Mouse (Mus musculus) kidney, embryonic 16.5 days (tissue): ENCODE data around the gene Prr29. TPM values are rescaled to one million over a fixed set of nuclear protein-coding genes. Genes with fewer than 3 reads are reported as not detected.

Experiments
- ATAC-seq: fragments of 200-750 bp; cut with Nextera tagmentation; 2 replicates; pipeline ENCODE4 v1.8.0; 2017; ENCODE audit warnings: moderate TSS enrichment; ENCODE audit not compliant: low FRiP score, low TSS enrichment
- H3K27ac ChIP-seq: fragments of 300-500 bp; sonication (generic); 2 replicates; pipeline ENCODE4 v1.5.1; 2014; ENCODE audit warnings: low read length
- H3K27me3 ChIP-seq: fragments of 300-500 bp; sonication (generic); 2 replicates; pipeline ENCODE4 v1.6.1; 2014; ENCODE audit warnings: low read length, control low read depth, mixed read lengths; ENCODE audit not compliant: insufficient read depth
- H3K36me3 ChIP-seq: fragments of 300-500 bp; sonication (generic); 2 replicates; pipeline ENCODE4 v1.6.1; 2014; ENCODE audit warnings: low read length, control low read depth, mixed read lengths; ENCODE audit not compliant: insufficient read depth
- H3K4me1 ChIP-seq: fragments of 300-500 bp; sonication (generic); 2 replicates; pipeline ENCODE4 v1.6.1; 2014; ENCODE audit warnings: low read length, control low read depth, mixed read lengths; ENCODE audit not compliant: insufficient read depth
- H3K4me2 ChIP-seq: fragments of 300-500 bp; sonication (generic); replicated peaks from 2 replicates; pipeline ENCODE4 v1.6.1; 2014; ENCODE audit warnings: low read depth, low read length
- H3K4me3 ChIP-seq: fragments of 300-500 bp; sonication (generic); 2 replicates; pipeline ENCODE4 v1.5.1; 2014; ENCODE audit warnings: mild to moderate bottlenecking, low read length
- H3K9ac ChIP-seq: fragments of 300-500 bp; sonication (generic); replicated peaks from 2 replicates; pipeline ENCODE4 v1.6.1; 2014; ENCODE audit warnings: low read length
- H3K9me3 ChIP-seq: fragments of 300-500 bp; sonication (generic); 2 replicates; pipeline ENCODE4 v1.6.1; 2016; ENCODE audit warnings: low read length, control low read depth
- WGBS: fragments of 180-500 bp; shearing (Covaris S2); extraction: QIAGEN DNeasy Blood & Tissue Kit; methylation state at CpG from one replicate; pipeline ENCODE4 v1.1.7; 2014; 5-methylcytosine and 5-hydroxymethylcytosine counted together
- polyA plus RNA-seq: library from polyadenylated mRNA; unstranded; fragments of >200 nt; fragmentation: Nextera tagmentation; extraction: Ambion mirVana; gene quantifications from 2 replicates; pipeline ENCODE4 v1.2.1, GENCODE M21; 2015

The Prr29 gene
- polyA plus RNA-seq, 1 experiment from 2014 or later = 0.39 TPM

GRCm38 (mm10) chr11:106381011-106381410, 15.7 kb downstream of the Prr29 start:
- H3K4me3 ChIP-seq = peak overlapping the region; percentile 28
- H3K4me2 ChIP-seq = peak overlapping the region; percentile 47
- H3K36me3 ChIP-seq = no peaks in the 10 kb centered on the region
- 75% methylated on average over 11 of the region's 11 CpGs for WGBS
- H3K9me3 ChIP-seq = no peaks in the 10 kb centered on the region
- H3K27me3 ChIP-seq = no peaks in the 10 kb centered on the region
- peak overlapping the region; percentile 84; the same call in 1 of the 2 replicates for H3K27ac ChIP-seq
- H3K9ac ChIP-seq = peak overlapping the region; percentile 15; the same call in 1 of the 2 replicates
- no peak for ATAC-seq
- no peaks in the 10 kb centered on the region for H3K4me1 ChIP-seq

GRCm38 (mm10) chr11:106381883-106382282, 16.6 kb downstream of the Prr29 start:
- ATAC-seq = no peak
- Histone ChIP-seq H3K4me2 (peak overlapping the region; percentile 47; the same call in 1 of the 2 replicates), H3K27ac (peak overlapping the region; percentile 84), H3K36me3 (no peaks in the 10 kb centered on the region), H3K9me3 (no peaks in the 10 kb centered on the region), H3K4me1 (no peaks in the 10 kb centered on the region), H3K4me3 (peak overlapping the region; percentile 28), H3K27me3 (no peaks in the 10 kb centered on the region), H3K9ac (peak overlapping the region; percentile 50; the same call in 1 of the 2 replicates)
- WGBS = 70% methylated on average over 7 of the region's 7 CpGs

DNA sequence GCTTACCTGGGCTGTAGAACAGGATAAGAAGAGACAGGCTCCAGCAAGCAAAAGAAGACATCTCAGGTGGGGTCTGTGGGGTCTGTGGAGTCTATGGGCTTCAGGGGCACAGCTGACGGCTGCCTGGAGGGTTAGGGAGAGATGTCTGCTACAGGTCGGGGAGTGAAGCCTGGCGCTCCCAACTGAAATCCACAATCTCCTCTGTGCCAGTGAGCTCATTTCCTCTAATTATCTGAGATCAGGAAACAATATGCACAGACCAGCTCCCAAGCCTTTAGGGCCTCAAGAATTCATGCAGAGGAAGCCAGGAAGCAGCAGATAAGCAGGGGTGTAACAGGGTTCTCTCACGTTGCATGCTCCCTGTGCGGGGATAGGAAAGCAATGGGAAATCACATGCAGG, 17.2 kb downstream of the Prr29 start:
- ATAC-seq = peak; percentile 71; the same call in 1 of the 2 replicates
- WGBS = 64% methylated on average over 5 of the region's 5 CpGs

DNA sequence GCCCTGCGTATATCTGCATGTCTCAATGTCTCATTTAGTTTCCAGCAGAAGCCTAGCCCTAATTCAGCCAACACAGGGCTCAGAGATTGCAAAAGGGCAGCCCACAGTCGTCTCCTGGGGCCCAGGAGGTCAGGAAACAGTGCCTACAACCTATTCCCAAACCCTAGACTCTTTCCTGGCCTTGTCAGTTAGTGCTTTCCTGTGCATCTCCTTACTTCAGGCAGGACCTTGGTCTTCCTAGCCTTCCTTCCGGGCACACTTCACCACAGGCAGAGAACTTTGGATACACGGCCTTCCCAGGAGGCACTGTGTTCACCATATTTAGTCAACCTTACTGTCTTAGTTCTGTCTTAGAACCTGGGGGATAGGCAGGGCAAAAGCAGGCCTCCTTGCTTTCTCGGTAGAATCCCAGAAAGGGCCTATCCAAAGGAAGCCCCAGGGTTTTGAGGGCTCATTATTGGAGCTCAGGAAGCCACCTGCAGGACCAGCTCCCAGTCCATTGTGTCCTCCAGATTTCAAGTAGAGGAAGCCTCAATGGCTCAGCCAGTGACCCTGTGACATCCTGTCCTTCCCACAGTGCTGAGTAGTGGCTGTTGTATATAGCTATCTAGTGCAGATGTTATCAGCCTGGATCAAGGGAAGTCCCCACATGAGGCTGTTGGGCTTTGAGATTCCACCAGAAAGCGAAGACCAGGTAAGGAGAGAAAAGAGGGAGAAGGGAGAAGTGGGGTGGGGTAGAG, 17.9 kb downstream of the Prr29 start:
- no peaks in the 10 kb centered on the region for H3K36me3 ChIP-seq
- ATAC-seq = 0 out of 2 replicates have a peak, but pooled peaks have one; percentile 33
- no peak overlapping the region for H3K9ac ChIP-seq
- H3K27ac ChIP-seq = peak overlapping the region; percentile 84
- H3K4me1 ChIP-seq = no peaks in the 10 kb centered on the region
- WGBS = 68% methylated on average over 6 of the region's 6 CpGs
- no peaks in the 10 kb centered on the region for H3K27me3 ChIP-seq
- no peak overlapping the region for H3K4me3 ChIP-seq
- no peak overlapping the region for H3K4me2 ChIP-seq
- no peaks in the 10 kb centered on the region for H3K9me3 ChIP-seq

More for the DNA sequence above, 17.2 kb downstream of the Prr29 start:
- H3K27me3 ChIP-seq = no peaks in the 10 kb centered on the region
- no peaks in the 10 kb centered on the region for H3K36me3 ChIP-seq
- no peaks in the 10 kb centered on the region for H3K9me3 ChIP-seq
- H3K4me1 ChIP-seq = no peaks in the 10 kb centered on the region
- peak overlapping the region; percentile 28 for H3K4me3 ChIP-seq
- H3K27ac ChIP-seq = peak overlapping the region; percentile 84
- no peak overlapping the region for H3K4me2 ChIP-seq
- peak overlapping the region; percentile 50 for H3K9ac ChIP-seq

- Histone ChIP-seq H3K9me3 (no peaks in the 10 kb centered on the region), H3K4me1 (peaks cover 23% of the 10 kb centered on the region), H3K4me3 (no peak overlapping the region), H3K4me2 (no peak overlapping the region), H3K27me3 (no peaks in the 10 kb centered on the region), H3K36me3 (no peaks in the 10 kb centered on the region), H3K9ac (no peak overlapping the region), H3K27ac (no peak overlapping the region)
- WGBS = 87% methylated on average over 3 of the region's 3 CpGs
- ATAC-seq = no peak
Measured at GRCm38 (mm10) chr11:106386409-106386808, 21.1 kb downstream of the Prr29 start.

- Histone ChIP-seq H3K4me1 (peaks cover 26% of the 10 kb centered on the region), H3K9ac (no peak overlapping the region), H3K27ac (peak overlapping the region; percentile 57; the same call in 1 of the 2 replicates), H3K27me3 (no peaks in the 10 kb centered on the region), H3K9me3 (no peaks in the 10 kb centered on the region), H3K4me2 (no peak overlapping the region), H3K4me3 (no peak overlapping the region), H3K36me3 (no peaks in the 10 kb centered on the region)
- 65% methylated on average over 6 of the region's 6 CpGs for WGBS
- ATAC-seq = no peak
Measured at GRCm38 (mm10) chr11:106387020-106387419, 21.7 kb downstream of the Prr29 start.

DNA sequence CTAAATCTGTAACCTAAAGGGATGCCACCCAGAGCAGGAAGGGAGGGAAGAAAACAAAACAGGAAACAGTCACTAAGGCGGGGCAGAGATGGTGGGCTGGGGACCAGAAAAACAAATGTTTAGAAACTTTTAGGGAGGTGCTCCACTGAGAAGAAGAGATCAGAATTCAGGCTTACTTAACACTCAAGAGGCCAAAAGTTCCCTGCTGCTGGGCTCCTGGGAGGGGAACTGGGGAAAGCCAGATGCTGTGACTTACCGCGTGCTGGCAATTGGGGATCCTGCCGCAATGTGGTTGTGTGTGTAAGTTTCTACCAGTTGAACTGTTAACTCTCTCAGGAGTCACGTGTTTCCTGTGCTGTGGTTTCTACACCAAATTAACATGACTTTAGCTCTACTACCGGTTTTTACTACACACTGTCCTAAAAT, 22.5 kb downstream of the Prr29 start, which contains the start of gene Icam2:
Gene Icam2, minus strand, starts transcription at position 285 of the 426 bp plus-strand sequence.
- H3K4me1 ChIP-seq = peaks cover 26% of the 10 kb centered on the region
- 67% methylated on average over 6 of the region's 6 CpGs for WGBS
- no peaks in the 10 kb centered on the region for H3K36me3 ChIP-seq
- peak within 1 kb of the TSS; percentile 65 for H3K27ac ChIP-seq
- H3K4me2 ChIP-seq = no peak within 1 kb of the TSS
- no peaks in the 10 kb centered on the region for H3K9me3 ChIP-seq
- ATAC-seq = no peak
- no peaks in the 10 kb centered on the region for H3K27me3 ChIP-seq
- no peak within 1 kb of the TSS for H3K4me3 ChIP-seq
- H3K9ac ChIP-seq = no peak within 1 kb of the TSS

DNA sequence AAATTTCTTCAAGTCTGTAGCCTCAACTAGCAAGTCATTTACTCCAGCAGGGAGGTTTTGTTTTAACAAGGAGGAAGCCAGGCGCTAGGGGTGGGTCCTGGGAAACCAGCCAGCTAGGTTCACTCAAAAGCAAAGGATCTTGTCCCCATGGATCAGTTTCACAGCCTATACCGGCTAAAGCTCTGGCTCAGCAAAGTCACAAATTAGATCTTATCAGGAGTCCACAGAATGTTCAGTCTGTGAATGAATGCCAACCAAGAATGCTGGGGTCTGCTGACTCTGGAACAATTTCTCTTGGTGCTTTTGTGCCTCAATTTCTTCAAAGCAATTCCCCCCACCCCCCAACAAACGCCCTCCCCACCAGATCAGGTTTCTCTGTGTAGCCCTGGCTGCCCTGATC, 24.3 kb downstream of the Prr29 start:
- peak overlapping the region; percentile 65 for H3K27ac ChIP-seq
- 0 out of 2 replicates have a peak, but pooled peaks have one; percentile 32 for ATAC-seq
- WGBS = 5% methylated on average over 3 of the region's 3 CpGs
- H3K27me3 ChIP-seq = no peaks in the 10 kb centered on the region
- no peak overlapping the region for H3K4me3 ChIP-seq
- peaks cover 26% of the 10 kb centered on the region for H3K4me1 ChIP-seq
- H3K9me3 ChIP-seq = no peaks in the 10 kb centered on the region
- 0 out of 2 replicates have a peak overlapping the region, but pooled peaks have one; percentile 12 for H3K9ac ChIP-seq
- H3K4me2 ChIP-seq = no peak overlapping the region
- H3K36me3 ChIP-seq = no peaks in the 10 kb centered on the region

DNA sequence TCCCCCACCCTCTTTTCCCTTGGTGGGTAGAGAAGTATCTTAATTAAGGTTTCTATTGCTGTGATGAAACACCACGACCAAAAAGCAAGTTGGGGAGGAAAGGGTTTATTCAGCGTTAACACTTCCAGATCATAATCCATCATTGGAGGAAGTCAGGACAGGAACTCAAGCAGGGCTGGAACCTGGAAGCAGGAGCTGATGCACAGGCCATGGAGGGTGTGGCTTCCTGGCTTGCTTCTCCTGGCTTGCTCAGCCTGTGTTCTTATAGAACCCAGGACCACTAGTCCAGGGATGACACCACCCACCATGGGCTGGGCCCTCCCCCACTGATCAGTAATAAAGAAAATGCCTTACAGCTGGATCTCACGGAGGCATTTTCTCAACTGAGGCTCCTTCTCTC, 25.5 kb downstream of the Prr29 start:
- no peaks in the 10 kb centered on the region for H3K9me3 ChIP-seq
- H3K4me1 ChIP-seq = peaks cover 26% of the 10 kb centered on the region
- 36% methylated on average over 3 of the region's 3 CpGs for WGBS
- H3K27me3 ChIP-seq = no peaks in the 10 kb centered on the region
- no peak overlapping the region for H3K9ac ChIP-seq
- H3K4me3 ChIP-seq = no peak overlapping the region
- no peak overlapping the region for H3K4me2 ChIP-seq
- ATAC-seq = no peak
- no peak overlapping the region; the same call in 1 of the 2 replicates for H3K27ac ChIP-seq
- H3K36me3 ChIP-seq = no peaks in the 10 kb centered on the region
